Mouse (Mus musculus) megakaryocyte, embryonic 14.5 days (primary cell): ENCODE results near the gene Sp2. TPM values are rescaled to one million over a fixed set of nuclear protein-coding genes. Genes with fewer than 3 reads are reported as not detected.

Source experiments
- H3K27me3 ChIP-seq: replicated peaks from 2 replicates; pipeline ENCODE3; 2012; ENCODE audit warnings: inconsistent platforms
- H3K36me3 ChIP-seq: replicated peaks from 2 replicates; pipeline ENCODE3; 2012; ENCODE audit warnings: low read length, inconsistent platforms, mixed read lengths
- H3K4me1 ChIP-seq: 2 replicates; pipeline ENCODE4 v1.6.1; 2012; ENCODE audit warnings: inconsistent platforms
- H3K4me3 ChIP-seq: replicated peaks from 2 replicates; pipeline ENCODE3; 2012; ENCODE audit warnings: moderate library complexity, mild to moderate bottlenecking, inconsistent platforms
- H3K9me3 ChIP-seq: 2 replicates; pipeline ENCODE4 v1.6.1; 2012; ENCODE audit warnings: inconsistent platforms
- FLI1 ChIP-seq: IDR thresholded peaks from 2 replicates; pipeline ENCODE4 v1.6.1; 2012; ENCODE audit warnings: low read length, inconsistent platforms, mixed read lengths
- GATA1 ChIP-seq: IDR thresholded peaks from 3 replicates; pipeline ENCODE4 v1.6.1; 2012; ENCODE audit warnings: mixed read lengths, low read length, inconsistent platforms, borderline replicate concordance
- polyA plus RNA-seq: library from polyadenylated mRNA; stranded (reverse); fragments of >175 nt; gene quantifications from 2 replicates; pipeline ENCODE4 v1.2.3, GENCODE M21; 2012; ENCODE audit warnings: low replicate concordance; ENCODE audit not compliant: insufficient read depth

Gene Sp2
- polyA plus RNA-seq, 1 experiment: 34.2 TPM

GRCm38 (mm10) chr11:96973426-96973964 lies 9.3 kb downstream of the Sp2 start:
- TF ChIP-seq GATA1 (no peak), FLI1 (no peak)
- no peaks in the 10 kb centered on the region for H3K27me3 ChIP-seq
- H3K9me3 ChIP-seq: no peaks in the 10 kb centered on the region
- peaks cover 10% of the 10 kb centered on the region for H3K36me3 ChIP-seq
- peaks cover 84% of the 10 kb centered on the region for H3K4me1 ChIP-seq
- peak overlapping the region; percentile 56 for H3K4me3 ChIP-seq

GRCm38 (mm10) chr11:96972906-96973305 lies 9.9 kb downstream of the Sp2 start:
- H3K9me3 ChIP-seq: no peaks in the 10 kb centered on the region
- H3K36me3 ChIP-seq: peaks cover 10% of the 10 kb centered on the region
- TF ChIP-seq GATA1 (no peak), FLI1 (no peak)
- no peak overlapping the region for H3K4me3 ChIP-seq
- H3K27me3 ChIP-seq: no peaks in the 10 kb centered on the region
- peaks cover 84% of the 10 kb centered on the region for H3K4me1 ChIP-seq

GRCm38 (mm10) chr11:96970341-96970740 lies 12.4 kb downstream of the Sp2 start:
- Histone ChIP-seq H3K4me3 (no peak overlapping the region), H3K4me1 (peaks cover 94% of the 10 kb centered on the region), H3K36me3 (peaks cover 10% of the 10 kb centered on the region), H3K27me3 (no peaks in the 10 kb centered on the region), H3K9me3 (no peaks in the 10 kb centered on the region)
- no peak for TF ChIP-seq GATA1
- no peak for TF ChIP-seq FLI1

DNA sequence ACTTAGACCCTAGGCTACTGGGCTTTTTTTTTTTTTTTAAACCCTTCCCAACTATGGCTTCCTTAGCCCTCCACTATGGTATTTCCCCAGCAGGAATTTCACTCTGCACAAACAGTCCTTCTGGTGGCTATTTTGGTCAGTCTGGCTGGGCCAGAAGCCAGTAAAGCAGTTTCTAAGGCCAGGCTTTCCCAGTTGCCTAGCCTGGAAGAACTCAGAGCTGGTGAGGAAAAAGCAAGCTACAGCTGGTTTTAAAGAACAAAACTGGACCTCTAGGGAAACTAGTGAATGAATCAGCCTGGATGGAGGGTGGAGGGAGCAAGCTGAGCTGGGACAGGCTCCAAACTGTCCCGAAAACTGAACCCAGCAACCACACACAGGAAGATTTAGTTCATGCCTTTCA lies 13.0 kb downstream of the Sp2 start:
- Histone ChIP-seq H3K9me3 (no peaks in the 10 kb centered on the region), H3K36me3 (peaks cover 10% of the 10 kb centered on the region), H3K4me1 (peaks cover 96% of the 10 kb centered on the region), H3K4me3 (peak overlapping the region; percentile 85), H3K27me3 (no peaks in the 10 kb centered on the region)
- TF ChIP-seq GATA1 (no peak), FLI1 (no peak)

DNA sequence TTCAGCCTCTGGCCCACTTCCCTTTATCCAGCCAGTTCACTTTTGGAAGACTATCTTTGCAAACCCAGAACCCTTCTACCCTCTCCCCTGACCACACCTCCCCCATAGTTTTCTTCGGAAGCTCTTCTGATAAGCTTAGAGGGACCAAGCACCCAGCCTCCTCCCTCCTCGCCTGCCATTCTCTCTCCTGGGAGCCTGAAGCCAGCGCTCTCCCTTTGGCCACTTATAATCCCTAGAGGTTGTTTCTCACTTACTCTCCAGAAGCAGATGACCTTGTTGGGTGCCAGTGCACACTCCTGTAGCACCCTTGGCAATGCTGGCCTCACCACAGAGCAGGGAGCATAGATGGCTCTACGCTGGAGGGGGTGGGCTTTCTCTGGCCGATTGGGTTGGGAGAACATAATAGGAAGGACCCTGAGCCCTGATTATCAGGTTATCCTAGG lies 13.5 kb downstream of the Sp2 start:
- H3K27me3 ChIP-seq: no peaks in the 10 kb centered on the region
- peaks cover 93% of the 10 kb centered on the region for H3K4me1 ChIP-seq
- peak overlapping the region; percentile 85 for H3K4me3 ChIP-seq
- peaks cover 13% of the 10 kb centered on the region for H3K36me3 ChIP-seq
- no peaks in the 10 kb centered on the region for H3K9me3 ChIP-seq
- no peak for TF ChIP-seq GATA1
- TF ChIP-seq FLI1: no peak

- Histone ChIP-seq H3K36me3 (peaks cover 18% of the 10 kb centered on the region), H3K27me3 (no peaks in the 10 kb centered on the region), H3K4me1 (peaks cover 93% of the 10 kb centered on the region), H3K9me3 (no peaks in the 10 kb centered on the region), H3K4me3 (peak overlapping the region; percentile 68)
- TF ChIP-seq FLI1 (no peak), GATA1 (no peak)
Observed at GRCm38 (mm10) chr11:96968476-96968875, 14.3 kb downstream of the Sp2 start.

DNA sequence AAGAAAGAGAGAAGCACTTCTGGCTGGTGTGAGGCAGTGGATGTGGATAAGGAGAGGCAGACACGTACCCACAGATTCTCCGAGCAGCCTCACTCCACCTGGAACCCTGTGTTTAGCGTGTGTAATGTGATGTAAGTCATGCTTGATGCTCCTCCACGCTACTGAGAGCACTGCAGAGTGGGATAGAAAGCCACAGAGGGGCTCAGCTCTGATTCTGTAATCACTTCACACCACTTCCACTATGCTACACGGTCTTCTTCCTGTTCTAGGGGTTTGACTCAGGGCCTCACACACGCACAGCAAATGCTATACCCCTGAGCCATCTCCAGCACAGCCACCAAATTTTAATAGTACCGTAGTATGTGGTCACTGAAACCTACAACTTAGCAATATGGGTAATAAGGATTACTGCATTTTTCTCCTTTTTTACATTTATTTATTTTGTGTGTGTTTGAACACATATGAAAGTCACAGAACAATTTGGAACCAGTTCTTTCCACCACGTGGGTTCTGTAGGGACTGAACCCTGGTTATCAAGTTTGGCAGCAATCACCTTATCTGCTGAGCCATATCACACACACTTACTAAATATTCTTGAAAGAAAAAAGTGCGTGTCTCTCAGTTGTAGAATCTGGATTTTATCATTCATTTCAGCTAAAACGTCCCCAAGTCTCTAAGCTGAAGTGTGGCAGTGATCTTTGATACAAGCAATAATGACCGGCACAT lies 15.1 kb downstream of the Sp2 start:
- peak overlapping the region; percentile 92 for H3K4me3 ChIP-seq
- H3K4me1 ChIP-seq: peaks cover 90% of the 10 kb centered on the region
- H3K9me3 ChIP-seq: no peaks in the 10 kb centered on the region
- TF ChIP-seq GATA1: no peak
- TF ChIP-seq FLI1: no peak
- peaks cover 22% of the 10 kb centered on the region for H3K36me3 ChIP-seq
- no peaks in the 10 kb centered on the region for H3K27me3 ChIP-seq

- H3K4me3 ChIP-seq: peak overlapping the region; percentile 92
- H3K9me3 ChIP-seq: no peaks in the 10 kb centered on the region
- H3K4me1 ChIP-seq: peaks cover 84% of the 10 kb centered on the region
- H3K36me3 ChIP-seq: peaks cover 29% of the 10 kb centered on the region
- no peak for TF ChIP-seq GATA1
- TF ChIP-seq FLI1: no peak
- H3K27me3 ChIP-seq: no peaks in the 10 kb centered on the region
Observed at GRCm38 (mm10) chr11:96966914-96967543, 15.7 kb downstream of the Sp2 start.

DNA sequence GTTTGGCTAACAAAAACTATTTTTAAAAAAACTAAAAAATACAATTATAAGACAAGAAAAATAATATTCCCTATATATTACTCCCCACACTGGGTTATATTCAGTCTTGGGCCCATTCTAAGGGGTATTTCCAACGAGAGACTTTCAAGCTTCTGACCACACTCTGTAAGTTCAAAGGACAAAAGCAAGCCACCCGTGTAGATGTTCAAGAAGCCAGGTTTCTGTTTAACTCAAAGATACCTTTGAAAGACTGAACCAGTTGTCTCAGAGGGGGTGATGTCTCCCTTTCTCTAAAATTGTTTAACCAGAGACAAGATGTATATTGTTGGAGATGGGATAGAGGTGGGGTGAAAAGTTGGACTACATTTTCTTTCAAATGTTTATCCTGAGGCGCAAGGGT lies 16.6 kb downstream of the Sp2 start:
- no peak for TF ChIP-seq FLI1
- TF ChIP-seq GATA1: no peak
- Histone ChIP-seq H3K27me3 (no peaks in the 10 kb centered on the region), H3K4me1 (peaks cover 82% of the 10 kb centered on the region), H3K9me3 (no peaks in the 10 kb centered on the region), H3K36me3 (peaks cover 35% of the 10 kb centered on the region), H3K4me3 (no peak overlapping the region)

DNA sequence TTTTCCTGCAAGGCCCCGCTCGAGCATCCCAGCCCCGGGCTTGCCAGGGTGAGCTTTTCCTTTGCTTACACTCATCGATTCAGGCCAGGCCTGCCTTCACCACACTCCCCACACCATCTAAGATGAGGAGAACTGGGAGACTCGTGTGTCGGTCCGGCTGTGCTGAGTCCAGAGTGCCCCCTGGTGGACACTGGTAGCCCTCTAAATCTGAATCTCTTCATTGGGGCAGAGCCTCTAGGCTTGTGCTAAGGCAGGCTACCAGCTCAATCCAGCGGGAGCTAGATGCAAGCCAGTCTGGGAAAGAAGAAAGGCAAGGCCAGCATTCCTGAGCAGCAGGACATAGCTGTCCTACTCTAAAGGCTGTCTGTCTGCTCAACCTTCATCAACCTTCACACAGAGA lies 19.2 kb downstream of the Sp2 start:
- peaks cover 64% of the 10 kb centered on the region for H3K4me1 ChIP-seq
- no peak overlapping the region for H3K4me3 ChIP-seq
- no peaks in the 10 kb centered on the region for H3K9me3 ChIP-seq
- peaks cover 59% of the 10 kb centered on the region for H3K36me3 ChIP-seq
- no peak for TF ChIP-seq GATA1
- TF ChIP-seq FLI1: no peak
- no peaks in the 10 kb centered on the region for H3K27me3 ChIP-seq
